Mouse (Mus musculus) heart, adult 2 months (tissue): Measurements from ENCODE around the gene Sult6b2.

Experiments
- CTCF ChIP-seq: fragments of 200-600 bp; IDR thresholded peaks from 2 replicates; pipeline ENCODE4 v1.8.1; 2022; ENCODE audit warnings: antibody characterized with exemption, mild to moderate bottlenecking, moderate library complexity
- EP300 ChIP-seq: fragments of 200-500 bp; IDR thresholded peaks from 2 replicates; pipeline ENCODE4 v1.6.1; 2011; ENCODE audit warnings: low read depth, low read length, control low read depth; ENCODE audit not compliant: insufficient read depth
- POLR2A ChIP-seq: fragments of 200-500 bp; IDR thresholded peaks from 2 replicates; pipeline ENCODE4 v1.6.1; 2011; ENCODE audit warnings: mild to moderate bottlenecking, low read depth, low read length, control low read depth; ENCODE audit not compliant: insufficient read depth

- TF ChIP-seq POLR2A (no peak), EP300 (no peak), CTCF (no peak)
Observed at GRCm38 (mm10) chr6:142806326-142806725, 2.0 kb upstream of the Sult6b2 start.
